ENCODE assay signal across 24 mouse cellular contexts in genomic region chr11:72364526-72364925, GRCm38 (mm10). TPM values are rescaled to one million over a fixed set of nuclear protein-coding genes. Genes with fewer than 3 reads are reported as not detected.
"Had no signal": no experiment of that assay in that cellular context is flagged by ENCODE, and none has a peak within 500 bp of the region (broad histone marks: within the 10 kb centered on the region; RNA-seq: fewer than 3 reads in every experiment).

No protein-coding gene starts in this region.

- DNase-seq: midbrain, embryonic 14.5 days; right cerebral cortex, adult 18-20 months; right cerebral cortex, postnatal 25 days; thymus, adult 2 months; thymus, postnatal 25 days; thymus, postnatal 4 days had no signal

- H3K27ac ChIP-seq: liver, embryonic 12.5 days; liver, embryonic 14.5 days; lung, embryonic 15.5 days; macrophage; midbrain, embryonic 10.5 days; midbrain, embryonic 12.5 days; neural tube, embryonic 13.5 days; neural tube, embryonic 15.5 days; stomach, embryonic 15.5 days; stomach, postnatal 0 days had no signal

- H3K36me3 ChIP-seq: liver, embryonic 12.5 days; lung, embryonic 15.5 days; midbrain, embryonic 10.5 days; midbrain, embryonic 12.5 days; neural tube, embryonic 13.5 days; neural tube, embryonic 15.5 days; stomach, embryonic 15.5 days had no signal

- H3K9ac ChIP-seq: liver, embryonic 12.5 days; liver, embryonic 14.5 days; lung, embryonic 15.5 days; midbrain, embryonic 12.5 days; neural tube, embryonic 13.5 days; neural tube, embryonic 15.5 days; stomach, embryonic 15.5 days had no signal

- H3K4me3 ChIP-seq: liver, embryonic 12.5 days; lung, embryonic 15.5 days; midbrain, embryonic 10.5 days; midbrain, embryonic 12.5 days; myocyte; neural tube, embryonic 13.5 days; neural tube, embryonic 15.5 days; stomach, embryonic 15.5 days had no signal

- H3K4me2 ChIP-seq: liver, embryonic 12.5 days; lung, embryonic 15.5 days; midbrain, embryonic 12.5 days; neural tube, embryonic 13.5 days; neural tube, embryonic 15.5 days; stomach, embryonic 15.5 days had no signal

- H3K27me3 ChIP-seq: lung, embryonic 15.5 days; midbrain, embryonic 12.5 days; neural tube, embryonic 13.5 days; neural tube, embryonic 15.5 days; stomach, embryonic 15.5 days had no signal

- H3K9me3 ChIP-seq: liver, embryonic 12.5 days; lung, embryonic 15.5 days; midbrain, embryonic 10.5 days; midbrain, embryonic 12.5 days; neural tube, embryonic 13.5 days; neural tube, embryonic 15.5 days; stomach, embryonic 15.5 days had no signal

RNA-seq across cellular contexts. Expression of gene Tekt1, which starts 2.3 kb away (rescaled TPM):
- total RNA-seq: megakaryocyte, adult 5-6 weeks; megakaryocyte-erythroid progenitor cell, adult 5-6 weeks had no signal
- polyA plus RNA-seq: liver, embryonic 14.5 days; liver, embryonic 16.5 days; macrophage; myocyte; small intestine, adult 2 months; spleen, adult 2 months; stomach, postnatal 0 days had no signal

RNA-seq across cellular contexts. Expression of gene Smtnl2, which starts 47.0 kb away (rescaled TPM):
- total RNA-seq: megakaryocyte, adult 5-6 weeks had no signal
- polyA plus RNA-seq: macrophage had no signal

RNA-seq across cellular contexts. Expression of gene Fbxo39, which starts 50.3 kb away (rescaled TPM):
- total RNA-seq: megakaryocyte-erythroid progenitor cell, adult 5-6 weeks had no signal
- polyA plus RNA-seq: liver, embryonic 12.5 days; liver, embryonic 14.5 days; liver, embryonic 16.5 days; lung, embryonic 15.5 days; macrophage; midbrain, embryonic 10.5 days; midbrain, embryonic 12.5 days; midbrain, embryonic 14.5 days; midbrain, embryonic 16.5 days; neural tube, embryonic 11.5 days; neural tube, embryonic 13.5 days; neural tube, embryonic 15.5 days; small intestine, adult 2 months; stomach, embryonic 15.5 days; stomach, postnatal 0 days had no signal
